Mouse (Mus musculus) fat pad, adult 2 months (tissue): ENCODE measurements around the gene Ankrd12.
A peak's percentile ranks its signal among the peaks of the same experiment; 100 is the strongest.

ENCODE experiments used
- DNase-seq: peaks from one replicate; pipeline ENCODE4 v3.0.0-alpha.2; 2011; ENCODE audit warnings: low read depth, low spot score; ENCODE audit errors: extremely low read depth

The Ankrd12 gene

GRCm38 (mm10) chr17:66076934-66077333 is at the start of gene Ankrd12:
Gene Ankrd12, minus strand, starts transcription at chr17:66077089.
- DNase-seq = no peak

GRCm38 (mm10) chr17:66125211-66125610 is 48.3 kb upstream of the Ankrd12 start:
- no peak for DNase-seq

GRCm38 (mm10) chr17:66123816-66124610 is 47.1 kb upstream of the Ankrd12 start:
- no peak for DNase-seq

GRCm38 (mm10) chr17:66123066-66123815 is 46.4 kb upstream of the Ankrd12 start, which contains the start of gene Ddx11:
Gene Ddx11, plus strand, starts transcription at chr17:66123520.
- DNase-seq = no peak

GRCm38 (mm10) chr17:66120701-66121100 is 43.8 kb upstream of the Ankrd12 start:
- DNase-seq = no peak

GRCm38 (mm10) chr17:66118991-66119390 is 42.1 kb upstream of the Ankrd12 start:
- no peak for DNase-seq

GRCm38 (mm10) chr17:66112166-66112565 is 35.3 kb upstream of the Ankrd12 start:
- no peak for DNase-seq

GRCm38 (mm10) chr17:66111402-66111959 is 34.6 kb upstream of the Ankrd12 start, which contains the start of gene Washc1:
Gene Washc1, plus strand, starts transcription at chr17:66111545.
- no peak for DNase-seq

- no peak for DNase-seq
Observed at GRCm38 (mm10) chr17:66110746-66111145, 33.9 kb upstream of the Ankrd12 start.

- DNase-seq = no peak
Observed at GRCm38 (mm10) chr17:66108198-66108597, 31.3 kb upstream of the Ankrd12 start.

GRCm38 (mm10) chr17:66107466-66107865 is 30.6 kb upstream of the Ankrd12 start:
- DNase-seq = no peak

GRCm38 (mm10) chr17:66106601-66107267 is 29.8 kb upstream of the Ankrd12 start:
- no peak for DNase-seq

GRCm38 (mm10) chr17:66104076-66104475 is 27.2 kb upstream of the Ankrd12 start:
- no peak for DNase-seq

GRCm38 (mm10) chr17:66101380-66102330 is 24.8 kb upstream of the Ankrd12 start, which contains the start of gene Ndufv2:
Gene Ndufv2, minus strand, starts transcription at chr17:66101559.
- no peak for DNase-seq

- DNase-seq = no peak
Observed at GRCm38 (mm10) chr17:66100566-66101379, 23.9 kb upstream of the Ankrd12 start.

- no peak for DNase-seq
Observed at GRCm38 (mm10) chr17:66092664-66093063, 15.8 kb upstream of the Ankrd12 start.

GRCm38 (mm10) chr17:66092065-66092464 is 15.2 kb upstream of the Ankrd12 start:
- DNase-seq = peak; percentile 57

- DNase-seq = peak; percentile 72
Observed at GRCm38 (mm10) chr17:66091392-66091791, 14.5 kb upstream of the Ankrd12 start.

- no peak for DNase-seq
Observed at GRCm38 (mm10) chr17:66090251-66090650, 13.4 kb upstream of the Ankrd12 start.
